Mouse (Mus musculus) intestine, embryonic 14.5 days (tissue): ENCODE results near the gene Tor2a. TPM values are rescaled to one million over a fixed set of nuclear protein-coding genes. Genes with fewer than 3 reads are reported as not detected.

Source experiments
- ATAC-seq: fragments of 200-750 bp; cut with Nextera tagmentation; replicated peaks from 2 replicates; pipeline ENCODE4 v1.8.0; 2017; ENCODE audit warnings: low read depth, moderate number of reproducible peaks, moderate TSS enrichment, moderate library complexity; ENCODE audit not compliant: low FRiP score, low TSS enrichment
- DNase-seq: peaks from one replicate; pipeline ENCODE4 v3.0.0-alpha.2; 2018; ENCODE audit warnings: low spot score
- H3K27ac ChIP-seq: fragments of 300-500 bp; sonication (generic); 2 replicates; pipeline ENCODE4 v1.5.1; 2014; ENCODE audit warnings: low read depth, mild to moderate bottlenecking, control low read depth
- H3K27me3 ChIP-seq: fragments of 300-500 bp; sonication (generic); replicated peaks from 2 replicates; pipeline ENCODE4 v1.6.1; 2014; ENCODE audit warnings: low read length, control low read depth; ENCODE audit not compliant: control insufficient read depth, insufficient read depth
- H3K36me3 ChIP-seq: fragments of 300-500 bp; sonication (generic); 2 replicates; pipeline ENCODE4 v1.6.1; 2014; ENCODE audit warnings: low read length, control low read depth; ENCODE audit not compliant: control insufficient read depth, insufficient read depth
- H3K4me1 ChIP-seq: fragments of 300-500 bp; sonication (generic); replicated peaks from 2 replicates; pipeline ENCODE4 v1.6.1; 2014; ENCODE audit warnings: low read length, control low read depth, mixed read lengths; ENCODE audit not compliant: control insufficient read depth, insufficient read depth
- H3K4me2 ChIP-seq: fragments of 300-500 bp; sonication (generic); 2 replicates; pipeline ENCODE4 v1.6.1; 2014; ENCODE audit warnings: low read length
- H3K4me3 ChIP-seq: fragments of 300-500 bp; sonication (generic); 2 replicates; pipeline ENCODE4 v1.5.1; 2014; ENCODE audit warnings: low read depth, low read length, control low read depth, mixed read lengths
- H3K9ac ChIP-seq: fragments of 300-500 bp; sonication (generic); 2 replicates; pipeline ENCODE4 v1.6.1; 2014; ENCODE audit warnings: mild to moderate bottlenecking, low read length
- H3K9me3 ChIP-seq: fragments of 300-500 bp; sonication (generic); 2 replicates; pipeline ENCODE4 v1.6.1; 2016; ENCODE audit warnings: low read length, control low read depth; ENCODE audit not compliant: control insufficient read depth
- WGBS: fragments of 180-500 bp; shearing (Covaris S2); extraction: QIAGEN DNeasy Blood & Tissue Kit; methylation state at CpG from one replicate; pipeline ENCODE4 v1.1.7; 2014; 5-methylcytosine and 5-hydroxymethylcytosine counted together
- polyA plus RNA-seq: library from polyadenylated mRNA; unstranded; fragments of >200 nt; fragmentation: Nextera tagmentation; extraction: Ambion mirVana; gene quantifications from 2 replicates; pipeline ENCODE4 v1.2.1, GENCODE M21; 2014

The Tor2a gene
- polyA plus RNA-seq, 1 experiment from 2014 or later: 74.8 TPM

GRCm38 (mm10) chr2:32714117-32714986 lies 42.7 kb upstream of the Tor2a start:
- H3K9me3 ChIP-seq: no peaks in the 10 kb centered on the region
- 0 out of 2 replicates have a peak overlapping the region, but pooled peaks have one; percentile 92 for H3K4me3 ChIP-seq
- no peaks in the 10 kb centered on the region for H3K27me3 ChIP-seq
- peaks cover 18% of the 10 kb centered on the region for H3K36me3 ChIP-seq
- 47% methylated on average over 11 of the region's 11 CpGs for WGBS
- DNase-seq (no peak), ATAC-seq (no peak)
- peak overlapping the region; percentile 94; the same call in 1 of the 2 replicates for H3K27ac ChIP-seq
- H3K4me1 ChIP-seq: peaks cover 23% of the 10 kb centered on the region
- no peak overlapping the region for H3K9ac ChIP-seq
- peak overlapping the region; percentile 53; the same call in 1 of the 2 replicates for H3K4me2 ChIP-seq

- no peak overlapping the region for H3K9ac ChIP-seq
- no peaks in the 10 kb centered on the region for H3K9me3 ChIP-seq
- no peak overlapping the region for H3K4me2 ChIP-seq
- no peaks in the 10 kb centered on the region for H3K27me3 ChIP-seq
- DNase-seq (no peak), ATAC-seq (no peak)
- H3K27ac ChIP-seq: peak overlapping the region; percentile 60; the same call in 1 of the 2 replicates
- H3K4me1 ChIP-seq: peaks cover 23% of the 10 kb centered on the region
- no peak overlapping the region for H3K4me3 ChIP-seq
- WGBS: 39% methylated on average over 4 of the region's 4 CpGs
- H3K36me3 ChIP-seq: peaks cover 12% of the 10 kb centered on the region
Observed at GRCm38 (mm10) chr2:32714987-32715425, 42.0 kb upstream of the Tor2a start.

- no peak overlapping the region for H3K27ac ChIP-seq
- H3K4me2 ChIP-seq: no peak overlapping the region
- no peak overlapping the region for H3K4me3 ChIP-seq
- DNase-seq (no peak), ATAC-seq (no peak; the same call in 1 of the 2 replicates)
- H3K27me3 ChIP-seq: no peaks in the 10 kb centered on the region
- WGBS: 48% methylated on average over 9 of the region's 9 CpGs
- peaks cover 31% of the 10 kb centered on the region for H3K4me1 ChIP-seq
- H3K9ac ChIP-seq: no peak overlapping the region
- no peaks in the 10 kb centered on the region for H3K9me3 ChIP-seq
- H3K36me3 ChIP-seq: no peaks in the 10 kb centered on the region
Observed at GRCm38 (mm10) chr2:32718761-32719160, 38.3 kb upstream of the Tor2a start.

- ATAC-seq (no peak), DNase-seq (no peak)
- Histone ChIP-seq H3K27me3 (no peaks in the 10 kb centered on the region), H3K4me1 (peaks cover 18% of the 10 kb centered on the region), H3K27ac (no peak overlapping the region), H3K36me3 (no peaks in the 10 kb centered on the region), H3K4me2 (no peak overlapping the region), H3K9ac (no peak overlapping the region), H3K4me3 (no peak overlapping the region), H3K9me3 (no peaks in the 10 kb centered on the region)
- WGBS: 92% methylated on average over 3 of the region's 3 CpGs
Observed at GRCm38 (mm10) chr2:32720053-32720452, 37.0 kb upstream of the Tor2a start.

- H3K9me3 ChIP-seq: no peaks in the 10 kb centered on the region
- H3K27me3 ChIP-seq: no peaks in the 10 kb centered on the region
- WGBS: 24% methylated on average over 8 of the region's 8 CpGs
- peak within 1 kb of the TSS; percentile 43 for H3K4me2 ChIP-seq
- ATAC-seq (0 out of 2 replicates have a peak, but pooled peaks have one; percentile 18), DNase-seq (no peak)
- peak within 1 kb of the TSS; percentile 71 for H3K27ac ChIP-seq
- peak within 1 kb of the TSS; percentile 25 for H3K4me3 ChIP-seq
- no peaks in the 10 kb centered on the region; the same call in 1 of the 2 replicates for H3K36me3 ChIP-seq
- 0 out of 2 replicates have a peak within 1 kb of the TSS, but pooled peaks have one; percentile 25 for H3K9ac ChIP-seq
- H3K4me1 ChIP-seq: peaks cover 17% of the 10 kb centered on the region
Observed at GRCm38 (mm10) chr2:32720681-32721229, 36.3 kb upstream of the Tor2a start, which contains the start of gene Sh2d3c. Gene Sh2d3c, plus strand, starts transcription at chr2:32721055.

- H3K9ac ChIP-seq: no peak overlapping the region
- 38% methylated on average over 6 of the region's 6 CpGs for WGBS
- peaks cover 17% of the 10 kb centered on the region for H3K4me1 ChIP-seq
- ATAC-seq: no peak
- H3K27ac ChIP-seq: no peak overlapping the region
- H3K4me3 ChIP-seq: peak overlapping the region; percentile 25; the same call in 1 of the 2 replicates
- H3K36me3 ChIP-seq: no peaks in the 10 kb centered on the region; the same call in 1 of the 2 replicates
- no peaks in the 10 kb centered on the region for H3K27me3 ChIP-seq
- no peak for DNase-seq
- H3K9me3 ChIP-seq: no peaks in the 10 kb centered on the region
- H3K4me2 ChIP-seq: peak overlapping the region; percentile 43
Observed at GRCm38 (mm10) chr2:32722046-32722445, 35.0 kb upstream of the Tor2a start.

- peak overlapping the region; percentile 43 for H3K4me2 ChIP-seq
- peaks cover 17% of the 10 kb centered on the region for H3K4me1 ChIP-seq
- no peaks in the 10 kb centered on the region; the same call in 1 of the 2 replicates for H3K36me3 ChIP-seq
- H3K9ac ChIP-seq: no peak overlapping the region
- no peak overlapping the region for H3K27ac ChIP-seq
- H3K4me3 ChIP-seq: no peak overlapping the region
- no peaks in the 10 kb centered on the region for H3K9me3 ChIP-seq
- no peaks in the 10 kb centered on the region for H3K27me3 ChIP-seq
- DNase-seq: no peak
- WGBS: 55% methylated on average over 3 of the region's 3 CpGs
- no peak for ATAC-seq
Observed at GRCm38 (mm10) chr2:32722581-32722980, 34.5 kb upstream of the Tor2a start.

- Histone ChIP-seq H3K9ac (no peak overlapping the region), H3K4me2 (no peak overlapping the region), H3K27me3 (no peaks in the 10 kb centered on the region), H3K9me3 (no peaks in the 10 kb centered on the region), H3K36me3 (no peaks in the 10 kb centered on the region; the same call in 1 of the 2 replicates), H3K4me3 (no peak overlapping the region), H3K4me1 (peaks cover 17% of the 10 kb centered on the region), H3K27ac (no peak overlapping the region)
- ATAC-seq: no peak
- 85% methylated on average over 4 of the region's 4 CpGs for WGBS
- no peak for DNase-seq
Observed at GRCm38 (mm10) chr2:32724149-32724548, 32.9 kb upstream of the Tor2a start.
